Mouse (Mus musculus) 3T3-L1 (cell line): ENCODE results near the gene Actl11.

Source experiments
- DNase-seq: peaks from one replicate; pipeline ENCODE4 v3.0.0-alpha.2; 2015; ENCODE audit warnings: low read depth, low spot score

Actl11 gene

GRCm38 (mm10) chr9:107928169-107928568, at the start of gene Actl11:
Gene Actl11, plus strand, starts transcription at chr9:107928469.
- no peak for DNase-seq

DNA sequence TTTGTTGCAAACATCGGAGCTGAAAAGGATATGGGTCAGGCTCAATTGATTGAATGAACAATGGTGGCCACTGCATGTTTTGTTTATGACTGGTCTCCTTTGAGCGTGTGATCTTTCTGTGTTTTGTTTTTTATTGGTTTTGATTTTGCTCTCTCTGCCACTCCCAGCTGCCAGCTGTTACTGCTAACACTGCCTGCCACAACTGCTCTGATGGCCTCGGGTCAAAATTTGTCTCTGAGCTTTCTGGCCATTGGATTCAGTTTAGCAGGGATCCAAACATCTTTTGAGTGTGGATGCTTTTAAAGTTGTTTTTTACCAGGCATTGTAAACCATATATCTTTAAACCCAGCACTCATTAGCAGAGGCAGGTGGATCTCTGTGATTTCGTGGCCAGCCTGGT, 47.9 kb upstream of the Actl11 start:
- DNase-seq = no peak

DNA sequence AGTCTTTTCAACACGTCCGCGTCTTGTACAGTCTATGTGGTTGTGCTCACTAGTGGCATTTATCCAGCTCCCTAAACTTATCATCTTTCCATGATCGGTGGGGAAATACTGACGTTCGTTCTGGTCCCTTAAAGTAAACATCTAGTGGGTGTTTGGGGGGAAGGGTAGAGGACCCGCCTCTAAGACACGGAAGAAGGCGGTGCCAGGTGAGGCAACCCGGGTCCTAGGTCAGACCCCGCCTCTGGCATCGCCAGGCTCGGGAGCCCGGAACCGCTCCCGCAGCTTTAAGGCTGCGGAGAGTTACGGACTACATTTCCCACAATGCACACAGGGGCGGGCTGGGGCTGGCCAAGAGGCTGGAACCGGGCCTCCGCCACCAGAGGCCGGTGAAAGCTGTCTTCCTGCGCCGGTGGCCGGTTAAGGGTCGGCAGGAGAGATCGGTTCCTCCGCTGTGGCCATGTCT, 40.4 kb upstream of the Actl11 start, which contains the start of gene Mon1a:
Gene Mon1a, plus strand, starts transcription at position 348 of the 463 bp plus-strand sequence.
- DNase-seq = peak; percentile 84

DNA sequence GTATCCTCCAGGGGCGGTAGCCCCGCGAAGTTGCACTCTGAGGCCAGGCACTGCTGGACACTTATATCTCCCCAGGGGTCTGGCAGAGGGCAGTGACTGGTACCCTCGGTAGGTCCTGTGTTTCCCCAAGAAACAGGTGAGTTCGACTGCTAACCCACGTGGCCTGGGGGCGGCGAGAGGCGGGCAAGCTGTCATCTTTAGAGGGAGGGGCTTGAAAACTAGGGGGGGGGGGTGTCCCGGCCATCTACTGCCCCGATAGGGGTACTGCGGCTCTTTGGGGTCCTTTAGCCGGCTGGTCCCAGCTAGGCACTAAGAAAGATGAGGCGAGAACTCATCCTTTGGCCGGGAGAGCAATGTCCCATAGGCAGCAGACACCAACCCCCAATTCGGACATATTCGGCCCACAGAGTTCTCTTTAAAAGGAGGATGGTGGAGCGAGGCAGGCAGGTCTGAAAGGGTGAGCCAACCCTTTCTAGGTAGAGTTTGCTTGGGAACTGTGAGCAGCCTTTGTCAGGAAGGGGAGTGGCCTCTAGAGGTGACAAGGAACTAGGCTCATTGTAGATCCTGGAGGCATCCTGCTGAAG, 39.9 kb upstream of the Actl11 start:
- peak; percentile 53 for DNase-seq

DNA sequence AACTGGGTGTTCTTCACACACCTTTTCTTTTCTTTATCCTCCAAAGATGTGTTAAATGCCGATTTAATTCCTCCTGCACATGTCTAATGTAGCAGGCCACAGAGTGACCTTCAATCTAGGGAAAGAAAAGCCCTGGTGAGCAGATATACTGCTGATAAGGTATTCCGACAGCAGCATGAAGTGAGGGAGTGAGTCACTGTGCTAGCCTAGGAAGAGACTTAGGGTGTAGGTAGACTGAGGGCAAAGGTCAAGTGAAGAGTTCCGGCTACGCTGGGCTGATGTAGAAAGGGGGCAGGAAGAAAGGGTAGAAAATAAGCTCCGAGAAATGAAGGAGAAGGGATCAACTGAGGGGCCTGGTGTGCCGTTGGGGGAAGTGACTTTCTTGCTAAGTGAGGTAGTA, 38.0 kb upstream of the Actl11 start:
- DNase-seq = no peak

GRCm38 (mm10) chr9:107891023-107891422, 37.2 kb upstream of the Actl11 start:
- peak; percentile 19 for DNase-seq

DNA sequence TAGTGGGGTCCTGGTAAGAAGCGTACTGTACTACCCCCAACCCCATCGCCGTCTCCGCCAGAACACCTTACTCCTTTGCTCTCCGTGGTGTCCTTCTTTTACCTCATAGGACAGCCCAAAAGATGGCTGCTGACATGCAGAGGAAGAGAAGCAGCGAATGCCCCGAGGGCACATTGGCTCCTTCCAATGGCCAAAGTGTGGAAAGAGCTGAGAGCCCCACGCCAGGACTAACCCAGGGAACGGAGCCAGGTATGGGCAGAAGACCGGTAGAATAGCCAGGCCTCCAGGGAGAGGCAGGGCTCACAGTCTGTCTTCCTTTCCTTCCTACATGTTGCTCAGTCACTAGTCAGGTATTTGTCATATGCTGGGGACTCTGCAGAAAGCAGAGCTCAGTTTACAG, 29.7 kb upstream of the Actl11 start:
- no peak for DNase-seq

- DNase-seq = no peak
Measured at GRCm38 (mm10) chr9:107899855-107900254, 28.4 kb upstream of the Actl11 start.

DNA sequence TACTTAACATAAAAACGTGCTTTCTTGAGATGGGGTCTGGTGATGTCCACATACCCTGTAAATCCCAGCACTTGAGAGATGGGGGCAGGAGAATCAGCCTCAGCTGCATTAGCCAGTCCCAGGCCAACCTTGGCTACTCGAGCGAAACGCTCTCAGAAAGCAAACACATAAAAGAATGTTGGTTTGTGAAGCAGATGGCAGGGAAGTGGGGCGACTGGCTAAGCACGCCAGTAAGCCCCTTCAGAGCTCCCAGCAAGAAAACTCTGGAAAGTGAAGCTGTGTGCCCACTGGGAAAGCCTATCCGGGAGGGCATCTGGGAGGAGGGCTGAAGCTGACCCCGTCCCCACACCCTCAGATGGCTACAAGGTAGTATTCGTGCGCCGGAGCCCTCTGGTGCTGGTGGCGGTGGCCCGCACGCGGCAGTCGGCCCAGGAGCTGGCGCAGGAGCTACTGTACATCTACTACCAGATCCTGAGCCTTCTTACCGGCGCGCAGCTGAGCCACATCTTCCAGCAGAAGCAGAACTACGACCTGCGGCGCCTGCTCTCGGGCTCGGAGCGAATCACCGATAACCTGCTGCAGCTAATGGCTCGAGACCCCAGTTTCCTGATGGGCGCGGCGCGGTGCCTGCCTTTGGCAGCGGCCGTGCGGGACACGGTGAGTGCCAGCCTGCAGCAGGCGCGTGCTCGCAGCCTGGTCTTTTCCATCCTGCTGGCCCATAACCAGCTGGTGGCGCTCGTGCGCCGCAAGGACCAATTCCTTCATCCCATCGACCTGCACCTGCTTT, 27.2 kb upstream of the Actl11 start:
- DNase-seq = no peak

- DNase-seq = no peak
Measured at GRCm38 (mm10) chr9:107901627-107901914, 26.7 kb upstream of the Actl11 start.

- peak; percentile 92 for DNase-seq
Measured at GRCm38 (mm10) chr9:107904726-107905125, 23.5 kb upstream of the Actl11 start.

DNA sequence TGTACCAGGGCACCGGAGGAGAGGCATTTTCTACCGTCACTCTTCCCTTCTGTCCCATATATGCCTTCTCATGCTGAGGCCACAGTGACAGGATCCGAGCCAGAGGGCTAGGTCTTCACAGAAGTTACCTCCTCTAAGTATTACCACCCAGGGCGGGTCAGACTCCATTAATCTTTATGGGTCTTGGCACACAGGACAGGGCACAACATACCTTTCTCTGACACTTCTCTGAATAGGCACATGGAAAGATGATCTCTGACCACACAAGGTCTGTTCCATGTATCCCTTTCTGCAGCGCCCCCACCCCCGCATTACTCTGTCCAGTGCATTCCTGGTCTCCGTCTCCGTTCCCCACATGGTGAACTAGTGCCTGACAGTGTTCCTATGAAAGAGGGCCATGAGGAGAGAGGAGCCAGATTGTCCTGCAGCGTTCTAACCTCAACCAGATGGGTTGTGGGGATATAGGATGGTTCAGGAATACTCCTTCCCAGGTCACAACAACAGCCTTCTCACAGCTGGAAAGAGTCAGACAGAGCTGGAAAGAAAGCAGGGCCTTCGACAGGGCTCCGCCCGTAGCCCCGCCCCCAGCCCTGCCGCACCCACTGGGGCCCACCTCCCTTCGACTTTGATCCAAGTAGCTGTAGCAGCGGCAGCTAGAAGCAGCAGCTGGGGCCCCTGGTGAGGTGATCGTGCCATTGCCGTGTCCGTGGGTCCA, 21.9 kb upstream of the Actl11 start, which contains the start of gene Mst1r:
Gene Mst1r, plus strand, starts transcription at position 622 of the 715 bp plus-strand sequence.
- no peak for DNase-seq

DNA sequence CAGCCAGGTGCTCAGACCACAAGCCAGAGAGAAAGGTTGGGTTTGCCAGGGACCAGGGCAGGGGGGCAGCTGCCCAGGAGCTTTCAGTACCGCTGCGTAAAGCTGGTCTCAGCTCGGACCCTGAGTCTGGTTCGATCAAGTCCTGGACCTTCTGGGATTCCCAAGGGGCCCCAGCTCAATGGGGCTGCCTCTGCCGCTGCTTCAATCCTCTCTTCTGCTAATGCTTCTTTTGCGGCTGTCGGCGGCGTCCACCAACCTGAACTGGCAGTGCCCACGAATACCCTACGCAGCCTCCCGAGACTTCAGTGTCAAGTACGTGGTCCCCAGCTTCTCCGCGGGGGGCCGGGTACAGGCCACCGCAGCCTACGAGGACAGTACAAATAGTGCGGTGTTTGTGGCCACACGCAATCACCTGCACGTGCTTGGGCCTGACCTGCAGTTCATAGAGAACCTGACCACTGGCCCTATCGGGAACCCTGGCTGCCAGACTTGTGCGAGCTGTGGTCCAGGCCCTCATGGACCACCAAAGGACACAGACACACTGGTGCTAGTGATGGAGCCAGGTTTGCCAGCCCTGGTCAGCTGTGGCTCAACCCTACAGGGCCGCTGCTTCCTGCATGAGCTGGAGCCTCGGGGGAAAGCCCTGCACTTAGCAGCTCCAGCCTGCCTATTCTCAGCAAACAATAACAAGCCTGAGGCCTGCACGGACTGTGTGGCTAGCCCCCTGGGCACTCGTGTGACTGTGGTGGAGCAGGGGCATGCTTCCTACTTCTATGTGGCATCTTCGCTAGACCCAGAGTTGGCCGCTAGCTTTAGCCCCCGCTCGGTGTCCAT, 21.1 kb upstream of the Actl11 start:
- no peak for DNase-seq

DNA sequence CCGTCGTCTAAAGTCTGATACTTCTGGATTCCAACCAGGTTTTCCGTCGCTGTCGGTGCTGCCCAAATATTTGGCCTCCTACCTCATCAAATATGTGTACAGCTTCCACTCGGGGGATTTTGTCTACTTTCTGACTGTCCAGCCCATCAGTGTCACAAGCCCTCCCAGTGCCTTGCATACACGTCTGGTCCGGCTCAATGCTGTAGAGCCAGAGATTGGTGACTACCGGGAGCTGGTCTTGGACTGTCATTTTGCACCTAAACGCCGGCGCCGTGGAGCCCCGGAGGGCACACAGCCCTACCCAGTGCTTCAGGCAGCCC, 20.5 kb upstream of the Actl11 start:
- DNase-seq = no peak

DNA sequence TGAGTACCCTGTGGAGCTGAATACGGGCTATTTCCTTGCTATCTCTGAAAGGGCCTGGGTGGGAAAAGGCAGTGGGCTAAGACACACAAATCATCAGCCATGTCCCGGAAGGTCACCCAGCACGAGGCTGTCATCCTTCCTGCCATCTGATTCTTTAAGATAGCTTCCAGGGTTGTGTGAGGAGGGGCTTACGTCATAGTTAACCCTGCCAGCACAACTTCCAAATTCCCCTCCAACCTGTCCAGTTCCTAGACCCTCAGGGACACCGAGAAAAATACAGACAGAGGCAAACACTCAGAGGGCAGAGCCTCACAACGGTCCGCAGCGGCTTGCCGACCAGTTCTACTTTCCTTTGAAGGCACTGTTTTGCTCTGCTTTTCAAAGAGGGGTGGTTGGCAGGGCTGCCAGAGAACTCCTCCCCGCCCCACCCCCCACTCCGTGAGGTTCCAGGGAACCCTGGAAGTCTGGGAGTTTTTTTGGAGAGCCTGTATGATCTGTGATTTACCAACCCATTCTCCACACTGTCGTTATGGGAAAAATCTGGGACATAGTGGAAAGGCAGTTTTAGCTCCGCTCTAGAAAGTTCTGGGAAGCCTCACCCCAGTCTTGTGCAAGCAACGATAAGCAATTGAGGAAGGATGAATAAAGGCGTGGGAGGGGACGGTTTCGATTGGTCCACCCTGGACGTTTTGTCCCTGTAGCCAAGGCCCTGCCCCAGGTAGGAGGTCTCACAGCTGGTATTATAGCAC, 19.7 kb upstream of the Actl11 start:
- no peak for DNase-seq

- DNase-seq = no peak
Measured at GRCm38 (mm10) chr9:107910025-107910769, 18.1 kb upstream of the Actl11 start.

DNA sequence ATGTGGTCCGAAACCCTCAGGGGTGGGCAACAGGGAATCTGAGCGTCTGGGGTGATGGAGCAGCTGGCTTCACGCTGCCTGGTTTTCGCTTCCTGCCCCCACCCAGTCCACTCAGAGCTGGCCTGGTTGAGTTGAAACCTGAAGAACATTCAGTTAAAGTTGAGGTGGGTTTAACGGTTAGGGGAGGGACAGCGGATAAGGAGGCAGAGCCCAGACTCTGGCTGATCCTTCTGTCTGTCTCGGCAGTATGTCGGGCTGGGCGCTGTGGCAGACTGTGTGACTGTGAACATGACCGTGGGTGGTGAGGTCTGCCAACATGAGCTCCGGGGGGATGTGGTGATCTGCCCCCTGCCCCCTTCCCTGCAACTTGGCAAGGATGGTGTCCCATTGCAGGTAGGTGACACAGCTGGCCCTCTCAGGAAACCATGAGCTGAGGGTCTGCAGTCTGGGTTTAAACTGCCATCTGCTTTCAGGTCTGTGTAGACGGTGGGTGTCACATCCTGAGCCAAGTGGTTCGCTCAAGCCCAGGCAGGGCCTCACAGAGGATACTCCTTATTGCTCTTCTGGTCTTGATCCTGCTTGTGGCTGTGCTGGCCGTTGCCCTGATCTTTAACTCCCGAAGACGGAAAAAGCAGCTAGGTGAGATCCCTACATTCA, 13.4 kb upstream of the Actl11 start:
- no peak for DNase-seq

DNA sequence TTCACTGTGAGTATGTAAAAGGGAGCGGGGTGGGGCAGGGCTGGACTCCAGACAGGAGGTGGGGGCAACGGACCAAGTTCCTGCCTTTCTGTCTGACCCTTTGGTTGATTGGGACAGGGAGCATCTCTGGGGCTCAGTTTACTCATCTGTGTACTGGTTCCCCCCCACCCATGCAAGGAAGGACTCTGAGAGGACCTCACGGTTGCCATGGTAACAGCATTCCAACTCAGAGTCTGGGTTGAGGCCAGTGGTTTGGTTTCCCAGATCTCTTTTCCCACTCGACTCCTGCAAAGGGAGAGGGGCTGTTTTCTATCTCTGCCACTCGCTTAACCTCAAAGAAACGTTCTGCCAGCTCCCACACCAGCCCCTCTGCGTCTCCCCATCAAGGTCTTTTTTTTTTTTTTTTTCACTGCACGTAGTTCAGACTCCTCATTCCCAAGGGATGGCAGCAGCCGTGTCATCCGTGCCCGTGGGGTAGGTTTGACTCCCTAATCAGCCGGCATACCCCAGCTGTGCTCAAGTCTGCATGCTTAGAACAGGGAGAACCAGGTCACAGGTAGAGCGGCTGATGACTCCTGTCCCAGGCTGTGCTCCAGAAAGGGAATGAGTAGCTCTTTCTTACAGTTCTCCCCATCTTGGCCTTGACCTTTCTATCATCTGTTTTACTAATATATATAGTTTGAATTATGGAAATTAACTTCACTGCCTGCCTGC, 10.2 kb upstream of the Actl11 start:
- DNase-seq = peak; percentile 28

DNA sequence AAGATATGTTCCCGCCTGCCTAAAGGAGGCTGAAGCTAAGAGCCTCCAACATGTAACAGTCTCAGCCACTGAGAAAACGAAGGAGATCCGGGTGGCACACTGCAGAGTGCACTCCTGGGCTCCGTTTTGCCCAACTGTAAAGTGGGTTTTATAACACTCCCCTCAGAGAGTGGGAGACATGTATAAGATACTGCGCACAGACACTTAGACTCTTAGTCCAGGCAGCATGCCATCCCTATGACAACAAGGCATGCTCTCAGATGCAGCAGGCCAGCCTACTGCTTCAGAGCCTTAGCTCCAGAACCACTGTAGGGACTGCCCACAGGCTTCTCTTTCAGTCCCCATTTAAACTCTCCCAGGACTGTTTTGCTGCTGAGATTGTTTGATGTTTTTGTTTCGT, 9.4 kb upstream of the Actl11 start:
- no peak for DNase-seq
